22 mouse cellular contexts compared by ENCODE assay signal in genomic region chr11:119732362-119732761, GRCm38 (mm10).
A peak's percentile ranks its signal among the peaks of the same experiment; 100 is the strongest.
DNase-seq lines count a peak whose midpoint lies in the region; ATAC-seq and TF ChIP-seq lines count a peak whose summit lies in the region.
"Had no signal": no experiment of that assay in that cellular context is flagged by ENCODE, and none has a peak within 500 bp of the region (broad histone marks: within the 10 kb centered on the region; RNA-seq: fewer than 3 reads in every experiment).

No protein-coding gene starts in this region.

- H3K4me3 ChIP-seq in heart, adult 2 months = no peak overlapping the region
- H3K4me3 ChIP-seq in heart, embryonic 12.5 days = no peak overlapping the region
- H3K4me3 ChIP-seq in heart, embryonic 15.5 days = no peak overlapping the region
- H3K4me3 ChIP-seq in layer of hippocampus, adult 2 months = no peak overlapping the region
- H3K4me3 ChIP-seq: forebrain, embryonic 10.5 days; forebrain, embryonic 13.5 days; hindbrain, embryonic 10.5 days; hindbrain, embryonic 13.5 days; intestine, embryonic 15.5 days; kidney, embryonic 15.5 days had no signal

- TF ChIP-seq CTCF in heart, adult 2 months (IDR thresholded peaks at IDR 0.05) = no peak
- TF ChIP-seq CTCF in layer of hippocampus, adult 2 months (conservative IDR thresholded peaks at IDR 0.05) = no peak

- peak overlapping the region; percentile 68 for H3K27ac ChIP-seq in heart, adult 2 months
- peak overlapping the region; percentile 83 for H3K27ac ChIP-seq in heart, embryonic 12.5 days (ENCODE audit: poor library complexity, severe bottlenecking)
- H3K27ac ChIP-seq in heart, embryonic 15.5 days = peak overlapping the region; percentile 75
- peak overlapping the region; percentile 65; the same call in 1 of the 2 replicates for H3K27ac ChIP-seq in layer of hippocampus, adult 2 months
- H3K27ac ChIP-seq: forebrain, embryonic 10.5 days; forebrain, embryonic 13.5 days; hindbrain, embryonic 10.5 days; hindbrain, embryonic 13.5 days; intestine, embryonic 15.5 days; kidney, embryonic 15.5 days had no signal

- peaks cover 6% of the 10 kb centered on the region for H3K36me3 ChIP-seq in heart, adult 2 months (ENCODE audit: control insufficient read depth, insufficient read depth, low read length)
- H3K36me3 ChIP-seq in heart, embryonic 12.5 days = no peaks in the 10 kb centered on the region
- H3K36me3 ChIP-seq in heart, embryonic 15.5 days = no peaks in the 10 kb centered on the region
- H3K36me3 ChIP-seq: hindbrain, embryonic 13.5 days; intestine, embryonic 15.5 days; kidney, embryonic 15.5 days had no signal

- H3K9me3 ChIP-seq in heart, embryonic 12.5 days (replicated peaks) = no peaks in the 10 kb centered on the region
- H3K9me3 ChIP-seq in heart, embryonic 15.5 days (replicated peaks) = no peaks in the 10 kb centered on the region
- H3K9me3 ChIP-seq: forebrain, embryonic 10.5 days; forebrain, embryonic 13.5 days; hindbrain, embryonic 10.5 days; hindbrain, embryonic 13.5 days; intestine, embryonic 15.5 days; kidney, embryonic 15.5 days had no signal

- peak overlapping the region; percentile 36 for H3K4me2 ChIP-seq in heart, embryonic 12.5 days
- no peak overlapping the region; the same call in 1 of the 2 replicates for H3K4me2 ChIP-seq in heart, embryonic 15.5 days
- H3K4me2 ChIP-seq: forebrain, embryonic 13.5 days; hindbrain, embryonic 13.5 days; intestine, embryonic 15.5 days; kidney, embryonic 15.5 days had no signal

- no peak for ATAC-seq in heart, embryonic 12.5 days (ENCODE audit: insufficient number of reproducible peaks, low FRiP score)
- no peak for ATAC-seq in heart, embryonic 15.5 days (replicated peaks; ENCODE audit: insufficient number of reproducible peaks, insufficient read depth, low FRiP score, low read depth)
- ATAC-seq: CD4-positive, CD25-positive, alpha-beta regulatory T cell, adult 4 months; forebrain, embryonic 13.5 days; forebrain, embryonic 16.5 days; hindbrain, embryonic 16.5 days; intestine, embryonic 15.5 days had no signal

- no peak for DNase-seq in heart, adult 2 months
- DNase-seq in heart, postnatal 4 days = no peak
- no peak for DNase-seq in heart, postnatal 10 days
- no peak for DNase-seq in heart, postnatal 14 days
- DNase-seq in layer of hippocampus, adult 2 months (ENCODE audit: low spot score in 2 of 2) = no peak
- DNase-seq in layer of hippocampus, postnatal 25 days (ENCODE audit: extremely low spot score in 1 of 2, low spot score in 1 of 2) = no peak
- DNase-seq: adrenal gland, adult 2 months; adrenal gland, postnatal 14 days; gastrocnemius, postnatal 14 days; kidney, adult 11 months; kidney, adult 8-10 months had no signal

- WGBS in heart, adult 2 months = 58% methylated on average over 1 of the region's 1 CpGs
- WGBS in heart, embryonic 12.5 days = 19% methylated on average over 1 of the region's 1 CpGs
- WGBS in heart, embryonic 15.5 days = 62% methylated on average over 1 of the region's 1 CpGs

- peaks cover 4% of the 10 kb centered on the region; the same call in 1 of the 2 replicates for H3K79me2 ChIP-seq in heart, adult 2 months (replicated peaks; ENCODE audit: control insufficient read depth, insufficient read depth, low read length)

- intact Hi-C loops in heart, adult 2 months (cut with DNase I) = no loop called here
- intact Hi-C loops in heart, postnatal 10 days (cut with DNase I) = no loop called here
- intact Hi-C loops in heart, postnatal 14 days (cut with DNase I) = loop anchor here (5.0 kb wide), 1 partner anchor 130 kb away; the partner anchor contains the start of gene Rptor

- peaks cover 22% of the 10 kb centered on the region for H3K4me1 ChIP-seq in heart, adult 2 months (ENCODE audit: control insufficient read depth, insufficient read depth, low read length)
- H3K4me1 ChIP-seq in heart, embryonic 12.5 days (replicated peaks) = peaks cover 68% of the 10 kb centered on the region
- H3K4me1 ChIP-seq in heart, embryonic 15.5 days (replicated peaks) = peaks cover 44% of the 10 kb centered on the region
- H3K4me1 ChIP-seq: forebrain, embryonic 13.5 days; hindbrain, embryonic 10.5 days; intestine, embryonic 15.5 days had no signal

- TF ChIP-seq EP300 in heart, adult 2 months (IDR thresholded peaks at IDR 0.05; ENCODE audit: insufficient read depth, low read depth, low read length) = 0 out of 2 replicates have a peak, but pooled peaks have one; percentile 12

- H3K27me3 ChIP-seq in heart, adult 2 months (ENCODE audit: control insufficient read depth, insufficient read depth, low read length) = no peaks in the 10 kb centered on the region
- H3K27me3 ChIP-seq in heart, embryonic 12.5 days (replicated peaks) = no peaks in the 10 kb centered on the region
- H3K27me3 ChIP-seq in heart, embryonic 15.5 days = no peaks in the 10 kb centered on the region
- H3K27me3 ChIP-seq: forebrain, embryonic 13.5 days; hindbrain, embryonic 13.5 days; intestine, embryonic 15.5 days; kidney, embryonic 15.5 days had no signal

- H3K9ac ChIP-seq in heart, adult 2 months (ENCODE audit: low read depth, low read length) = no peak overlapping the region
- peak overlapping the region; percentile 56 for H3K9ac ChIP-seq in heart, embryonic 12.5 days
- H3K9ac ChIP-seq in heart, embryonic 15.5 days = no peak overlapping the region
- H3K9ac ChIP-seq: forebrain, embryonic 13.5 days; hindbrain, embryonic 13.5 days; intestine, embryonic 15.5 days; kidney, embryonic 15.5 days had no signal

- no peak for TF ChIP-seq POLR2A in heart, adult 2 months (IDR thresholded peaks at IDR 0.05; ENCODE audit: insufficient read depth, low read depth, low read length)
